Mouse (Mus musculus) heart, embryonic 15.5 days (tissue): Measurements from ENCODE around the gene Mbl1. TPM values are rescaled to one million over a fixed set of nuclear protein-coding genes. Genes with fewer than 3 reads are reported as not detected.

Experiments used
- ATAC-seq: fragments of 200-750 bp; cut with Nextera tagmentation; replicated peaks from 2 replicates; pipeline ENCODE4 v1.8.0; 2017; ENCODE audit warnings: low read depth, moderate TSS enrichment; ENCODE audit not compliant: insufficient number of reproducible peaks, insufficient read depth, low FRiP score
- H3K27ac ChIP-seq: fragments of 300-500 bp; sonication (generic); 2 replicates; pipeline ENCODE4 v1.5.1; 2015; ENCODE audit warnings: mild to moderate bottlenecking, inconsistent platforms
- H3K27me3 ChIP-seq: fragments of 300-500 bp; sonication (generic); 2 replicates; pipeline ENCODE4 v1.6.1; 2015; ENCODE audit warnings: inconsistent platforms
- H3K36me3 ChIP-seq: fragments of 300-500 bp; sonication (generic); 2 replicates; pipeline ENCODE4 v1.6.1; 2015; ENCODE audit warnings: mild to moderate bottlenecking, inconsistent platforms
- H3K4me1 ChIP-seq: fragments of 300-500 bp; sonication (generic); replicated peaks from 2 replicates; pipeline ENCODE4 v1.6.1; 2015; ENCODE audit warnings: inconsistent platforms
- H3K4me2 ChIP-seq: fragments of 300-500 bp; sonication (generic); 2 replicates; pipeline ENCODE4 v1.6.1; 2015; ENCODE audit warnings: inconsistent platforms, mild to moderate bottlenecking, moderate library complexity
- H3K4me3 ChIP-seq: fragments of 300-500 bp; sonication (generic); 2 replicates; pipeline ENCODE4 v1.5.1; 2015; ENCODE audit warnings: mild to moderate bottlenecking, inconsistent platforms
- H3K9ac ChIP-seq: fragments of 300-500 bp; sonication (generic); 2 replicates; pipeline ENCODE4 v1.6.1; 2015; ENCODE audit warnings: mild to moderate bottlenecking, inconsistent platforms
- H3K9me3 ChIP-seq: fragments of 300-500 bp; sonication (generic); replicated peaks from 2 replicates; pipeline ENCODE4 v1.6.1; 2016; ENCODE audit warnings: inconsistent platforms
- WGBS: fragments of 180-500 bp; shearing (Covaris S2); methylation state at CpG from one replicate; pipeline ENCODE4 v1.1.7; 2015; ENCODE audit warnings: mixed read lengths; 5-methylcytosine and 5-hydroxymethylcytosine counted together
- polyA plus RNA-seq: library from polyadenylated mRNA; unstranded; fragments of >200 nt; fragmentation: Nextera tagmentation; extraction: Ambion mirVana; gene quantifications from 2 replicates; pipeline ENCODE4 v1.2.1, GENCODE M21; 2015

Gene Mbl1
- polyA plus RNA-seq, 1 experiment from 2014 or later: not detected

DNA sequence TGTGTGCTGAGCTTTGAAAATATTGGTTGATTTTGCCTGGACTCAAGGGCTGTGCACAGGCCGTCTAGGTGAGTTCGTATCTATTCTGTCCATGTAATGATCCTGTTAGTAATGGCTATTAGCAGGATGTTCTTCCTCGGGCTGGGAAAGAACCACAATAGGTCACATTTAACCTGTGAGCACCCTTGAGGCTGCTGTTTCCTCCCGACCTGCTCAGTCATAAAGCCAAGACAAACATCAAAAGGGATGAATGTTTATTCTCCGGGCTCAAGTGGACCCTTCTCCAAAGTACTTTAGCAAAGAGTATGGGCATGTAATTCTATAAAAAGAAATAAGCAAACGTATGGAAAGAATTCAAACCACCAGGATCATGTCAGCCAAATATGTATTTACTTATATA, 5.2 kb upstream of the Mbl1 start:
- ATAC-seq: no peak
- Histone ChIP-seq H3K27me3 (no peaks in the 10 kb centered on the region), H3K4me3 (no peak overlapping the region), H3K9me3 (no peaks in the 10 kb centered on the region), H3K9ac (no peak overlapping the region), H3K4me1 (no peaks in the 10 kb centered on the region), H3K36me3 (no peaks in the 10 kb centered on the region), H3K4me2 (no peak overlapping the region), H3K27ac (no peak overlapping the region)
- 48% methylated on average over 6 of the region's 6 CpGs for WGBS

DNA sequence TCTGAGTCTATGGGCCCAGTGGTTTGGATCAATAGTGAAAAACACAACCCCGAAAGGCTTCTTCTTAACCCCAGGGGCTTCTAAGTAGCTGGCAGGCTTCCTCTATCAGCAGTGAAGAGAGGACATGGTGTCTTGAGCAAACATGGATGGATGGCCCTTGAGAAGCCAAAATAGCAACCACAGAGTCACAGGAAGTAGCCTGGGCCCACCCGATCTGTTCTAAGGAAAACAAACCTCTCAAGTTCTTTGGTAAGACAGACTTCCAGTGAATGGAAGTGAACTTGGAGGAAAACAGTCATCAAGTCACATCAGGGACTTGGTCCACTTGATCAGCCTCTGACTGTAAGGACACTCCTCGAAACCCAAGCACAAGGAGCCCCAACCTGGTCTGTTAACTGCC, 4.3 kb upstream of the Mbl1 start:
- Histone ChIP-seq H3K9ac (no peak overlapping the region), H3K4me1 (no peaks in the 10 kb centered on the region), H3K4me2 (no peak overlapping the region), H3K4me3 (no peak overlapping the region), H3K27ac (no peak overlapping the region), H3K27me3 (no peaks in the 10 kb centered on the region), H3K36me3 (no peaks in the 10 kb centered on the region), H3K9me3 (no peaks in the 10 kb centered on the region)
- ATAC-seq: no peak
- WGBS: 68% methylated on average over 3 of the region's 3 CpGs

DNA sequence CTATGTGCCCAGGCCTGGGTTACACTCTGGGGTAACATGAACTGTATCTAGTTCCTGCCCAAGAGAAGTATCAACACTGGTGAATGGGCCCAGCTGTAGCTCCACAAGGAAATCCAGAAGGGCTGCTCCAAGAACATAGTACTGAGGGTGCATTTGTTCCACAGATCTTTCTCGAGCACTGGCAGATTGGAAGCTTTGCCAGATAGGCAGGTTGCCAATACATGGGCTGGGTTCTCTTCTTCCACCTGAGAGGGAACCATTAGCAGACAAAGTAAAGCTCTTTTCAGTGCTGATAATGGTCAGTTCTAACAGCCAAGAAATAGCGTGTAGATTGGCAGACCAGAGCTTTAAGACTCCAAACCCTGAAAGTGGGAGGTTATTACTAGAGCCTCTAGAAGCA, 3.9 kb upstream of the Mbl1 start:
- Histone ChIP-seq H3K27me3 (no peaks in the 10 kb centered on the region), H3K36me3 (no peaks in the 10 kb centered on the region), H3K4me3 (no peak overlapping the region), H3K9ac (no peak overlapping the region), H3K27ac (no peak overlapping the region), H3K9me3 (no peaks in the 10 kb centered on the region), H3K4me2 (no peak overlapping the region), H3K4me1 (no peaks in the 10 kb centered on the region)
- ATAC-seq: no peak
- WGBS: 40% methylated on average over 2 of the region's 2 CpGs

DNA sequence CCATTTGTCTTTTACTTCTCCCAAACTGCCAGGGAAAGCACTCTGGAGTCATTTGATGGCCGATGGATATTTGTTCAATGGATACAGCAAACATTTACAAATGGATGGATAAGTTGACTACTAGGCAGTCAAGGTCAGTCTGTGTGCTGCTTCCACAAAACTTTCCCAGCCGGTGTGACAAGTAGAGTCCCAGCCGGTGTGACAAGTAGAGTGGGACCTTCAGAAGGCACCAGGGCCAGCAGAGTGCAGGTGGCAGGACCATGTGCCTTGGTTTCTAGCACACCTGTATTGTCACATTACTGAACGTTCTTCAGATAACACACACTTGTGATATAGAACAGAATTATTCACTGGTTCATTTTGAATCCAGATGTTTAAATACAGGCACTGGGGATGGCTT, 8.8 kb downstream of the Mbl1 start:
- Histone ChIP-seq H3K4me1 (no peaks in the 10 kb centered on the region), H3K4me3 (no peak overlapping the region), H3K36me3 (no peaks in the 10 kb centered on the region), H3K27me3 (no peaks in the 10 kb centered on the region), H3K9me3 (no peaks in the 10 kb centered on the region), H3K9ac (no peak overlapping the region), H3K4me2 (no peak overlapping the region), H3K27ac (no peak overlapping the region)
- no peak for ATAC-seq
- WGBS: 69% methylated on average over 4 of the region's 4 CpGs

DNA sequence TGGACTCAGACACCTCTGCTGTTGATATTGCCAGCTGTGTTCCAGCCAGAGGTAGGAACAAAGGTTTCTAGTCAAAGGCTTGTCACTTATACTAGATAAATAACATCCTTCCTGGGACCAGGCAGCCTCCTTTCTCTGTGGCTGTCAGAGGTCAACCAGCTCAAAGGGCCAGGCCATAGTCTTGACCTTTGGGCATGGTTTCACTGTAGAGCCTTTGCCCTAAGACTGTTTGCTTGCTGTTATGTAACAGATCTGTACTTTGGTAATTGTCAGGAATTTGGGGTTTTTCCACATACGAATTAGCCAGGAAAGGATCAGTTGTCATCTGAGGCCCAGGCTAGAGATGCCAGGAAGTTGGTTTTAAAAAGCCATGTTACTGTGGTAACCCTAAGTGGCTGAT, 9.5 kb downstream of the Mbl1 start:
- no peak for ATAC-seq
- no peak overlapping the region for H3K4me3 ChIP-seq

DNA sequence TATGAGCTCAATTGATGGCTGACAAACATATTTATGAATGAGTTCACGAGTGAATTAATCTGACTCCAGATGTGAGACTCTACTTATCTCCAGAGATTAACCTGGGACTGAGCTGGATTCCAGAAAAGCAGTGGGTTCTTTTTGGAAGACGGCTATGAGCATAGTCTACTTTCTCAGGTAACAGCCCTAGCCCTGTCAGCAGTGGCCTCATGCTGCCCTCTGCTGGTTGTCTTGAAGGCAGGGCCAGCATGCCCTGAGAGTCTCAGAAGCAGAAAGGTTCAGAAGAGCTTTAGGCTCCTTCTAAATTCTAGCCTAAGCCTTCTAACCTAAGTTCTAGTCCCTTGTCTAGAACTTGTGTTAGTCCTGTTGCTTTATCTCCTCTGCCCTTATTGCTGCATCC, 11.4 kb downstream of the Mbl1 start:
- Histone ChIP-seq H3K27me3 (no peaks in the 10 kb centered on the region), H3K4me1 (peaks cover 5% of the 10 kb centered on the region; the same call in 1 of the 2 replicates), H3K4me3 (no peak overlapping the region), H3K36me3 (no peaks in the 10 kb centered on the region), H3K27ac (no peak overlapping the region), H3K4me2 (no peak overlapping the region), H3K9ac (no peak overlapping the region), H3K9me3 (no peaks in the 10 kb centered on the region)
- ATAC-seq: no peak
- 13% methylated on average over 2 of the region's 2 CpGs for WGBS

More for the DNA sequence above, 9.5 kb downstream of the Mbl1 start:
- H3K36me3 ChIP-seq: no peaks in the 10 kb centered on the region
- no peak overlapping the region for H3K27ac ChIP-seq
- 18% methylated on average over 1 of the region's 1 CpGs for WGBS
- no peaks in the 10 kb centered on the region for H3K4me1 ChIP-seq
- no peak overlapping the region for H3K4me2 ChIP-seq
- H3K9me3 ChIP-seq: no peaks in the 10 kb centered on the region
- H3K27me3 ChIP-seq: no peaks in the 10 kb centered on the region
- H3K9ac ChIP-seq: no peak overlapping the region

DNA sequence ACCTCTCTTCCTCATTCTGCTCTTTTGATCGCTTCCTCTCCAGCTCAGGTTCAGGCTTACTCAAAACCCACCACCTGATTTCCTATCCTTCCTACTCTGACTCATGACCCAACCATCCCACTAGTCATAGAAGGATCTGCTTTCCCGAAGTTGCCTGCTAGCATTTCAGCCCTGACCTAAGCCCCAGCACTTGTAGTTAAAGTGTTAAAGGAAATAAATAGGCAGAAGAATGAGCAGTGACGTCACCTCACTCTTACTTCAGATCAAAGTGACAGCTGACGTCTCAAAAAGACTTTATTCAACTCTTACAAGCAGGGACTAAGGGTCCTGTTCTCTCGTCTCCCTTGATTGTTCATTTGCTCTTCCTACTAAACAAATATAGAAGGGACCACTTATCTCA, 16.0 kb downstream of the Mbl1 start:
- H3K27me3 ChIP-seq: no peaks in the 10 kb centered on the region
- H3K4me2 ChIP-seq: no peak overlapping the region
- H3K4me3 ChIP-seq: no peak overlapping the region
- ATAC-seq: no peak; the same call in 1 of the 2 replicates
- H3K9ac ChIP-seq: no peak overlapping the region
- H3K4me1 ChIP-seq: peaks cover 12% of the 10 kb centered on the region
- no peaks in the 10 kb centered on the region for H3K36me3 ChIP-seq
- 36% methylated on average over 5 of the region's 5 CpGs for WGBS
- H3K9me3 ChIP-seq: no peaks in the 10 kb centered on the region
- H3K27ac ChIP-seq: no peak overlapping the region

DNA sequence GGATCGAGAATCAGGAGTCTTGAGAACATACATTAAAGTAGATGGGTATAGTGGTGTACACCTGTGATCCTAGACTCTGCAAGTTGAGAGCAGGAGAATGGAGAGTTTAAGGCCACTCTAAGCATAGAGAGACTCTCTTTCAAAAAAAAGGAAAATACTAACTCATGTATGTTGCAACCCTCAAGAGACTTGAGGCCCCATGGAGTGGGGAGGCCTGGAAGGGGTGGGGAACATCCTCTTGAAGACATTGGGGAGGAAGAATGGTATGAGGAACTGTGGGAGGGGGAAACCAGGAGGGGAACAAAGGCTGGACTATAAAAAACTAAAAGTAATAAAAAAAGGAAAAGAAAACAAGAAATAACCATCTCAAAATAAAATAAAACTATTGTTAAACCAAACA, 17.3 kb downstream of the Mbl1 start:
- Histone ChIP-seq H3K4me3 (no peak overlapping the region), H3K9ac (no peak overlapping the region), H3K9me3 (no peaks in the 10 kb centered on the region), H3K27ac (no peak overlapping the region), H3K27me3 (no peaks in the 10 kb centered on the region), H3K36me3 (no peaks in the 10 kb centered on the region), H3K4me2 (no peak overlapping the region), H3K4me1 (peaks cover 12% of the 10 kb centered on the region)
- WGBS: 76% methylated on average over 1 of the region's 1 CpGs
- no peak for ATAC-seq

DNA sequence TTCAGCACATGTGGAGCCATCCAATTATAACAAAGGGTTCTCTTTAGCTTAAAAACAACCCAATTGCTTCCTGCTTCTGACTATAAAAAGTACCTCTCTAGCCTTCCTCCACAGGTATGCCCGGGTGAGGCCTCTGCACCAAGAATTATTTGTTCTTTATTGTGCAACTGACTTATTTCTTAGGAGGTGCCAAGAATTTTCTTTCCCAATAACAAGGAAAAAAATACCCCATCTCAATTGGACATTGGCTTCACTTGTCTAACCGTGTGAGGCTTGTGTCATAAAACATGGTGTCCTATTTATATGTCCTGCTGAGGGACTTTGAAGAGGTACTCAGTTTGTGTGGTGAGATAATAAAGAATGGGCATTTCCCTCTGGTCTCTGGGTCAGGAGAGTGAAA, 19.3 kb downstream of the Mbl1 start:
- H3K4me1 ChIP-seq: peaks cover 12% of the 10 kb centered on the region
- ATAC-seq: no peak

DNA sequence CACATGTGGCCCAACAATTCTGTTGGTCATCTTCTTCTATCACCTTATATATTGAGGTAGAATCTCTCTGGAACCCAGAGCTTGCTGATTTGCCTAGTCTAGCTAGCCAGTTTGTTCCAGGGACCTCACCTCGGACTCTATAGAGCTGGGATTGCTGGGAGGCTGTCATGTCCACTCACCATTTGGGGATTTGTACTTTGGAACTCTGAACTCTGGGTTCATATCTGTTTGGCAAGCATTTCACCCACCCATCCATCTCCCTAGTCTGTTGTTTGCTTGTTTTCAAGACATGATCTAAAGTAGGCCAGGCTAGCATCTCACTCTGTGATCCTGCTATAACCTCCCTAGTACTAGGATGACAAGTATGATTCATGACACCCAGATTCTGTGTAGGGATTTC, 23.5 kb downstream of the Mbl1 start:
- H3K4me2 ChIP-seq: no peak overlapping the region
- H3K4me1 ChIP-seq: no peaks in the 10 kb centered on the region
- no peaks in the 10 kb centered on the region for H3K27me3 ChIP-seq
- no peak overlapping the region for H3K9ac ChIP-seq
- WGBS: 58% methylated on average over 1 of the region's 1 CpGs
- no peaks in the 10 kb centered on the region for H3K9me3 ChIP-seq
- ATAC-seq: no peak
- no peaks in the 10 kb centered on the region for H3K36me3 ChIP-seq
- H3K27ac ChIP-seq: no peak overlapping the region
- H3K4me3 ChIP-seq: no peak overlapping the region

More for the DNA sequence above, 19.3 kb downstream of the Mbl1 start:
- Histone ChIP-seq H3K9ac (no peak overlapping the region), H3K9me3 (no peaks in the 10 kb centered on the region), H3K27me3 (no peaks in the 10 kb centered on the region), H3K27ac (no peak overlapping the region), H3K36me3 (no peaks in the 10 kb centered on the region), H3K4me2 (no peak overlapping the region), H3K4me3 (no peak overlapping the region)
- WGBS: 87% methylated on average over 2 of the region's 2 CpGs

DNA sequence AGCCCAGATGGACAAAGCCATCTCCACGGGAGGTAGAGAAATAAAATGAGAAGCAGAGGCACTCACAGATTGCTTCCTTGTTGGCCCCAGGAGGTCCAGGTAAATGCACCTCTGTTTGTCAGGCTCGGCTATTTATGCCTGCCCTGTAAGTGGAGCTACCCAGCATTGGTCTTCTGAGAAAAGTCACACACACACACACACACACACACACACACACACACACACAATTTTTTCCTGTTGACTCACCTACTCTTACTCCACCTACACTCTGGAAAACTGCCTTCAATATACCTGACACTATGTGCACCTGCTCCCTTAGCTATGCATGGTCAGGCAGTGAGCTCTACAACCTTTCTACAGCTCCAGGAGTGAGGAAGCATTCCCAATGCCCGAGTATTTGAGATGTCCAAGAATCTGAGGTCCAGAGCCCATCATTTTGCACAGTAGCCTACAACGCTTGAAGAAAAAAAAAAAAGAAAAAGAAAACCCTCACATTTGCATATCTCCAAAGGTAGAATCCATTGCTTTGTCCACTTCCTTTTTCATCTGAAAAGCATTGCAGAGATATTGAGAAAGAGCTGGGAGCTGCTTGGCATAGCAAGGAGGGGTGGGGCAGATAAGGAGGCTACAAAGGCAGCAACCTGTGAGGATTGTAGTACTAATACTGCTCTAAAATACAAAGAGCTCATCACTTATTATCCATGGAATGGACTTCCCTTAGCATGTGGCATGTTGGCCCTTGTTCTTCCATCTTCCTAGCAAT, 34.0 kb downstream of the Mbl1 start, which contains the start of gene Sftpd:
TSS of gene Sftpd (minus strand) at position 91 of the 763 bp plus-strand sequence.
- no peaks in the 10 kb centered on the region for H3K4me1 ChIP-seq
- no peak within 1 kb of the TSS for H3K9ac ChIP-seq
- WGBS: 74% methylated on average over 4 of the region's 4 CpGs
- H3K27me3 ChIP-seq: no peaks in the 10 kb centered on the region
- H3K36me3 ChIP-seq: no peaks in the 10 kb centered on the region
- H3K4me2 ChIP-seq: no peak within 1 kb of the TSS
- no peak for ATAC-seq
- H3K4me3 ChIP-seq: no peak within 1 kb of the TSS
- H3K9me3 ChIP-seq: no peaks in the 10 kb centered on the region
- no peak within 1 kb of the TSS for H3K27ac ChIP-seq

DNA sequence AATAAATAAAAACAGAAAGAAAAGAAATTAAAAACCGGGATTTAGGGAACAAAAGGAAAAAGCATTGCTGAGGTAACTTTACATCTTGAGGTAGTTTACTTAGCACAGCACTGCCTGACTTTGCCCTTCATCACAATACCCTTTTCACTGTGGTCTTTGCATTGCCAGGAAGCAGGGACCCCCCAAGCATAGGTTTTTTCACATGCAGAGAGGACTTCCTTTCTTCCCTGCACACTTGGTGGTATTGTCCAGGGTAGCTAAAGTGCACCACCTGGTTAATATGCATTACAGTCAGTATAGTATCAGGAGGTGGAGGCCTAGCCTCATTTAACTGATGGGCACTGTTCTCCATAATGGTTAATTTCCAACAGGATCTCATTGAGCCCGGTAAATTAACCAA, 38.2 kb downstream of the Mbl1 start:
- H3K9me3 ChIP-seq: no peaks in the 10 kb centered on the region
- no peak overlapping the region for H3K27ac ChIP-seq
- H3K4me2 ChIP-seq: no peak overlapping the region
- no peaks in the 10 kb centered on the region for H3K4me1 ChIP-seq
- ATAC-seq: no peak
- no peaks in the 10 kb centered on the region for H3K27me3 ChIP-seq
- 71% methylated on average over 2 of the region's 2 CpGs for WGBS
- H3K9ac ChIP-seq: no peak overlapping the region
- no peaks in the 10 kb centered on the region for H3K36me3 ChIP-seq
- no peak overlapping the region for H3K4me3 ChIP-seq
